Mouse (Mus musculus) heart, embryonic 16.5 days (tissue): ENCODE data around the gene Cgrrf1. TPM values are rescaled to one million over a fixed set of nuclear protein-coding genes. Genes with fewer than 3 reads are reported as not detected.
A peak's percentile ranks its signal among the peaks of the same experiment; 100 is the strongest.

Experiments
- ATAC-seq: fragments of 200-750 bp; cut with Nextera tagmentation; replicated peaks from 2 replicates; pipeline ENCODE4 v1.8.0; 2017; ENCODE audit warnings: moderate number of reproducible peaks; ENCODE audit not compliant: insufficient read depth, low FRiP score; ENCODE audit errors: extremely low read depth
- H3K27ac ChIP-seq: fragments of 300-500 bp; sonication (generic); 2 replicates; pipeline ENCODE4 v1.5.1; 2014; ENCODE audit warnings: mild to moderate bottlenecking, low read length, control low read depth, moderate library complexity
- H3K27me3 ChIP-seq: fragments of 300-500 bp; sonication (generic); 2 replicates; pipeline ENCODE4 v1.6.1; 2014; ENCODE audit warnings: low read length, mixed read lengths; ENCODE audit not compliant: control insufficient read depth, insufficient read depth
- H3K36me3 ChIP-seq: fragments of 300-500 bp; sonication (generic); 2 replicates; pipeline ENCODE4 v1.6.1; 2014; ENCODE audit not compliant: control insufficient read depth, insufficient read depth
- H3K4me1 ChIP-seq: fragments of 300-500 bp; sonication (generic); 2 replicates; pipeline ENCODE4 v1.6.1; 2014; ENCODE audit warnings: low read length, mixed read lengths; ENCODE audit not compliant: control insufficient read depth, insufficient read depth
- H3K4me2 ChIP-seq: fragments of 300-500 bp; sonication (generic); 2 replicates; pipeline ENCODE4 v1.6.1; 2014; ENCODE audit warnings: low read depth, mild to moderate bottlenecking, control low read depth, low read length
- H3K4me3 ChIP-seq: fragments of 300-500 bp; sonication (generic); 2 replicates; pipeline ENCODE4 v1.5.1; 2014; ENCODE audit warnings: mild to moderate bottlenecking, control low read depth, low read length
- H3K9ac ChIP-seq: fragments of 300-500 bp; sonication (generic); 2 replicates; pipeline ENCODE4 v1.6.1; 2014; ENCODE audit warnings: low read length, control low read depth
- H3K9me3 ChIP-seq: fragments of 300-500 bp; sonication (generic); replicated peaks from 2 replicates; pipeline ENCODE4 v1.6.1; 2016; ENCODE audit warnings: low read length; ENCODE audit not compliant: control insufficient read depth
- WGBS: fragments of 180-500 bp; shearing (Covaris S2); extraction: QIAGEN DNeasy Blood & Tissue Kit; methylation state at CpG from one replicate; pipeline ENCODE4 v1.1.7; 2014; 5-methylcytosine and 5-hydroxymethylcytosine counted together
- polyA plus RNA-seq: library from polyadenylated mRNA; unstranded; fragments of >200 nt; fragmentation: Nextera tagmentation; extraction: Ambion mirVana; gene quantifications from 2 replicates; pipeline ENCODE4 v1.2.1, GENCODE M21; 2015

Gene Cgrrf1
- polyA plus RNA-seq, 1 experiment from 2014 or later, result 28.4 TPM

GRCm38 (mm10) chr14:46883068-46883870 is 51.3 kb downstream of the Cgrrf1 start:
- H3K9me3 ChIP-seq, result no peaks in the 10 kb centered on the region
- ATAC-seq, result peak; percentile 7
- peak overlapping the region; percentile 95 for H3K9ac ChIP-seq
- under 1% methylated on average over 65 of the region's 70 CpGs for WGBS
- H3K27me3 ChIP-seq, result no peaks in the 10 kb centered on the region
- peaks cover 28% of the 10 kb centered on the region for H3K4me1 ChIP-seq
- 0 out of 2 replicates have a peak, but pooled peaks cover 4% of the 10 kb centered on the region for H3K36me3 ChIP-seq
- peak overlapping the region; percentile 92 for H3K4me2 ChIP-seq
- peak overlapping the region; percentile 99 for H3K27ac ChIP-seq
- peak overlapping the region; percentile 87 for H3K4me3 ChIP-seq

- H3K27me3 ChIP-seq, result no peaks in the 10 kb centered on the region
- no peaks in the 10 kb centered on the region for H3K9me3 ChIP-seq
- H3K4me3 ChIP-seq, result peak overlapping the region; percentile 87
- H3K4me2 ChIP-seq, result peak overlapping the region; percentile 92
- H3K27ac ChIP-seq, result peak overlapping the region; percentile 99
- peaks cover 30% of the 10 kb centered on the region for H3K4me1 ChIP-seq
- WGBS, result under 1% methylated on average over 28 of the region's 29 CpGs
- no peak for ATAC-seq
- H3K36me3 ChIP-seq, result 0 out of 2 replicates have a peak, but pooled peaks cover 4% of the 10 kb centered on the region
- H3K9ac ChIP-seq, result peak overlapping the region; percentile 94
Observed at GRCm38 (mm10) chr14:46883871-46884441, 52.0 kb downstream of the Cgrrf1 start.

GRCm38 (mm10) chr14:46884701-46885428 is 52.9 kb downstream of the Cgrrf1 start:
- H3K36me3 ChIP-seq, result 0 out of 2 replicates have a peak, but pooled peaks cover 6% of the 10 kb centered on the region
- ATAC-seq, result peak; percentile 15
- H3K4me2 ChIP-seq, result peak overlapping the region; percentile 92
- WGBS, result under 1% methylated on average over 50 of the region's 52 CpGs
- peaks cover 37% of the 10 kb centered on the region for H3K4me1 ChIP-seq
- peak overlapping the region; percentile 87 for H3K4me3 ChIP-seq
- H3K9ac ChIP-seq, result peak overlapping the region; percentile 94
- H3K9me3 ChIP-seq, result no peaks in the 10 kb centered on the region
- no peaks in the 10 kb centered on the region for H3K27me3 ChIP-seq
- H3K27ac ChIP-seq, result peak overlapping the region; percentile 99

GRCm38 (mm10) chr14:46885429-46885755 is 53.5 kb downstream of the Cgrrf1 start:
- no peaks in the 10 kb centered on the region for H3K27me3 ChIP-seq
- peak overlapping the region; percentile 92 for H3K4me2 ChIP-seq
- peak overlapping the region; percentile 99 for H3K27ac ChIP-seq
- 3% methylated on average over 7 of the region's 7 CpGs for WGBS
- peak overlapping the region; percentile 87 for H3K4me3 ChIP-seq
- H3K9ac ChIP-seq, result peak overlapping the region; percentile 94
- no peak for ATAC-seq
- no peaks in the 10 kb centered on the region for H3K9me3 ChIP-seq
- H3K4me1 ChIP-seq, result peaks cover 40% of the 10 kb centered on the region
- 0 out of 2 replicates have a peak, but pooled peaks cover 6% of the 10 kb centered on the region for H3K36me3 ChIP-seq

GRCm38 (mm10) chr14:46885891-46886301 is 54.0 kb downstream of the Cgrrf1 start:
- peak overlapping the region; percentile 99 for H3K27ac ChIP-seq
- H3K36me3 ChIP-seq, result 0 out of 2 replicates have a peak, but pooled peaks cover 6% of the 10 kb centered on the region
- H3K4me2 ChIP-seq, result peak overlapping the region; percentile 92
- no peaks in the 10 kb centered on the region for H3K9me3 ChIP-seq
- ATAC-seq, result peak; percentile 13
- H3K4me1 ChIP-seq, result peaks cover 37% of the 10 kb centered on the region
- peak overlapping the region; percentile 87 for H3K4me3 ChIP-seq
- WGBS, result 9% methylated on average over 5 of the region's 5 CpGs
- peak overlapping the region; percentile 94 for H3K9ac ChIP-seq
- H3K27me3 ChIP-seq, result no peaks in the 10 kb centered on the region

GRCm38 (mm10) chr14:46889096-46889495 is 57.2 kb downstream of the Cgrrf1 start:
- Histone ChIP-seq H3K9ac (peak overlapping the region; percentile 49), H3K9me3 (no peaks in the 10 kb centered on the region), H3K27me3 (no peaks in the 10 kb centered on the region), H3K4me1 (peaks cover 45% of the 10 kb centered on the region), H3K36me3 (0 out of 2 replicates have a peak, but pooled peaks cover 9% of the 10 kb centered on the region), H3K4me2 (peak overlapping the region; percentile 52), H3K4me3 (peak overlapping the region; percentile 24), H3K27ac (peak overlapping the region; percentile 80)
- ATAC-seq, result peak; percentile 29; the same call in 1 of the 2 replicates
- WGBS, result 46% methylated on average over 4 of the region's 4 CpGs

GRCm38 (mm10) chr14:46893961-46894360 is 62.0 kb downstream of the Cgrrf1 start:
- Histone ChIP-seq H3K4me1 (peaks cover 35% of the 10 kb centered on the region), H3K27me3 (no peaks in the 10 kb centered on the region), H3K36me3 (0 out of 2 replicates have a peak, but pooled peaks cover 5% of the 10 kb centered on the region), H3K9ac (no peak overlapping the region), H3K27ac (no peak overlapping the region), H3K4me2 (no peak overlapping the region), H3K4me3 (no peak overlapping the region), H3K9me3 (no peaks in the 10 kb centered on the region)
- no peak for ATAC-seq
- WGBS, result 75% methylated on average over 10 of the region's 10 CpGs

- no peaks in the 10 kb centered on the region for H3K9me3 ChIP-seq
- no peak for ATAC-seq
- H3K9ac ChIP-seq, result no peak overlapping the region
- WGBS, result 84% methylated on average over 5 of the region's 5 CpGs
- H3K27me3 ChIP-seq, result no peaks in the 10 kb centered on the region
- H3K27ac ChIP-seq, result no peak overlapping the region
- H3K4me2 ChIP-seq, result no peak overlapping the region
- 0 out of 2 replicates have a peak, but pooled peaks cover 2% of the 10 kb centered on the region for H3K36me3 ChIP-seq
- peaks cover 39% of the 10 kb centered on the region for H3K4me1 ChIP-seq
- no peak overlapping the region for H3K4me3 ChIP-seq
Observed at GRCm38 (mm10) chr14:46897953-46898352, 66.0 kb downstream of the Cgrrf1 start.
